Mouse (Mus musculus) testis, adult 2 months (tissue): ENCODE measurements at regions not wholly inside any gene's neighbourhood (a gene's known extent, or its start where the extent isn't known, plus 50 kb on each side); places are given as distances from the start of the nearest gene placed in this dataset.

Experiments used
- H3K27ac ChIP-seq: fragments of 200-500 bp; 2 replicates; pipeline ENCODE4 v1.5.1; 2012; ENCODE audit warnings: low read depth, low read length; ENCODE audit not compliant: control insufficient read depth, insufficient read depth
- H3K27me3 ChIP-seq: fragments of 200-500 bp; 2 replicates; pipeline ENCODE4 v1.6.1; 2012; ENCODE audit warnings: mild to moderate bottlenecking, low read length, moderate library complexity; ENCODE audit not compliant: control insufficient read depth, insufficient read depth
- H3K36me3 ChIP-seq: fragments of 200-500 bp; 2 replicates; pipeline ENCODE4 v1.6.1; 2012; ENCODE audit warnings: mild to moderate bottlenecking, low read length; ENCODE audit not compliant: control insufficient read depth, insufficient read depth
- H3K4me1 ChIP-seq: fragments of 200-500 bp; 2 replicates; pipeline ENCODE4 v1.6.1; 2012; ENCODE audit warnings: low read length; ENCODE audit not compliant: control insufficient read depth, insufficient read depth
- H3K4me3 ChIP-seq: fragments of 200-500 bp; 2 replicates; pipeline ENCODE4 v1.5.1; 2012; ENCODE audit warnings: low read depth, mild to moderate bottlenecking, low read length, moderate library complexity, mixed read lengths; ENCODE audit not compliant: control insufficient read depth
- CTCF ChIP-seq: fragments of 200-500 bp; IDR thresholded peaks from 2 replicates; pipeline ENCODE4 v1.5.1; 2012; ENCODE audit warnings: low read depth, mild to moderate bottlenecking, inconsistent platforms, low read length, moderate library complexity; ENCODE audit not compliant: control insufficient read depth, insufficient read depth, insufficient replicate concordance
- POLR2A ChIP-seq: fragments of 200-500 bp; IDR thresholded peaks from 2 replicates; pipeline ENCODE4 v1.6.1; 2012; ENCODE audit warnings: low read depth, mild to moderate bottlenecking, inconsistent platforms, low read length, moderate library complexity; ENCODE audit not compliant: control insufficient read depth

DNA sequence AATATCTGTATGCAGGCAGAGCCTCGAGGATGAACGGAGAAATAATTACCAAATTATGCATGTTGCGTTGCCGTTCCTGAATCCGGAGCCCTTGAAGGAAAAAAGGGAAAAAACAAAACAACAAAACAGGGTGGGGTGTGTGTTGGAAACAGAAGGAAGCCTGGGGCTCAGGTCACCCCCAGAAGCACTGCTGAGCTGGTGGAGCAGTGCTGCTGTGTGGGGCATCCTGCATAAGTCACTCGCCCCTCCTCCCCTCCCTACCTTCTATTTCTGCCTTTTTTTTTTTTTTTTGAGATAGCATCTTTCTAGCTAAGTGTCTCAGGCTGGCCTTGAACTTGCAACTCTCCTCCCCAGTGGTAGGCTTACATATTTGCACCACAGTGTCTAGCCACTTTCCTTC, 72.8 kb upstream of the Gm26897 start:
- no peaks in the 10 kb centered on the region for H3K27me3 ChIP-seq
- H3K27ac ChIP-seq, result no peak overlapping the region
- no peaks in the 10 kb centered on the region for H3K36me3 ChIP-seq
- H3K4me1 ChIP-seq, result 0 out of 2 replicates have a peak, but pooled peaks cover 4% of the 10 kb centered on the region
- H3K4me3 ChIP-seq, result no peak overlapping the region
- no peak for TF ChIP-seq POLR2A
- no peak for TF ChIP-seq CTCF

DNA sequence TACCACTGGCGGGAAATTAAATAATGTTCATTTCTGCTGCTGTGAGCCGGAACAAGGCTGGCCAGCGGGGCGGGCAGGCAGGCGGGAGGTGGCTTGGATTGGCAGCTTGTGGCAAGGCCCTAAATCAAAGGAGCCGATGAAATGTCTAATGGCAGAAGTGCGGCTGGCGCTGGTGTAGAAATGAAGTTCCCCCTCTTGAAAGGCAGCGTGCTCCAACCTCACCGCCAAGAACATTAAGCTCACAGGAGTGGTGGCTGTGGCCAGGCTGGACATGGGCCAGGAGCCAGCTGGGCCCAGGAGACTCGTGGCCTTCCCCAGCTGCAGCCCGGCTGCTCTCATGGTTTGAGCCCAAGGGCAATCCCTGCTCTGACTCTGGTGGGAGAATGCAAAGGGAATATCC, 71.8 kb upstream of the Gm26897 start:
- Histone ChIP-seq H3K4me1 (0 out of 2 replicates have a peak, but pooled peaks cover 4% of the 10 kb centered on the region), H3K27ac (no peak overlapping the region)

DNA sequence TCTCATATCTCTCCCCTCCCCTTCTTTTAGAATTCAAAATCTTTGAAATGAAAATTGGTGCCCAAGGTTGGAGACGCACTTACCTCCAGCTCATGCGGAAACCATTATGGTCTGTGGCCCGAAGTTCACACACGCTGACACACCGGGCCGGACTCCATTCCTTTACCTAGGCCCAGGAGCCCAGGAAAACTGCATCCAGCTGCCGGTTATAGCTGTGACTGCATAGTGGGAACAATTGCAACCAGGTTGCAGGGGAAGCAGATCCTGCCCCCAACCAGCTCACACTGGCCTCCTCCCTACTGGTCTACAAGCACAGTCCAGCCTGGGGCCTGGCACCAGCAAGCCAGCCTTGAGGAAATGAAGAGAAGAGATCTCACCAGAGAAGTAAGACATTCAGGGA, 69.9 kb upstream of the Gm26897 start:
- H3K4me3 ChIP-seq, result no peak overlapping the region
- H3K27me3 ChIP-seq, result no peaks in the 10 kb centered on the region
- no peaks in the 10 kb centered on the region for H3K36me3 ChIP-seq
- H3K4me1 ChIP-seq, result 0 out of 2 replicates have a peak, but pooled peaks cover 4% of the 10 kb centered on the region
- no peak for TF ChIP-seq POLR2A
- no peak for TF ChIP-seq CTCF
- no peak overlapping the region for H3K27ac ChIP-seq

More for the DNA sequence above, 71.8 kb upstream of the Gm26897 start:
- Histone ChIP-seq H3K36me3 (no peaks in the 10 kb centered on the region), H3K4me3 (no peak overlapping the region), H3K27me3 (no peaks in the 10 kb centered on the region)
- TF ChIP-seq POLR2A (no peak), CTCF (no peak)

DNA sequence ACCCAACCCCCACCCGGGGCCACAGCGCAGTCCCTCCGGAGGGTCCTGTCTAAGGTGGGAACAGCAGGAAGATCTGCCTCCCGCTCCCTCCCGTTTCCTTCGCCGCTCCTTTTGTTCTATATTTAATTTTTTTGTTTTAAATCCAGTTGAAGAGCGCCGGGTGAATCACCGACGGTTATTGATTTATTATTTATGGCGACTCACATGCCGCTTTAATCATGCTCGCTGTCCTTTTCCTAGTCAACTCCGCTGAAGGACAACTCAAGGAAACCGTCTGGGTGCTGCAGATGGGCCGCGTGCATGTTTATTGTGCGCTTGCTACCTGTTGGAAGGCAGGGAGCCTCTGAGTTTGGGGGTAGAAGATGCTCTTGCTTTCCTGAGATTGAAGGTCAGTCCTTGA, 68.3 kb upstream of the Gm26897 start:
- no peak overlapping the region for H3K27ac ChIP-seq
- TF ChIP-seq CTCF (no peak), POLR2A (no peak)
- no peak overlapping the region for H3K4me3 ChIP-seq
- 0 out of 2 replicates have a peak, but pooled peaks cover under 1% of the 10 kb centered on the region for H3K4me1 ChIP-seq
- no peaks in the 10 kb centered on the region for H3K36me3 ChIP-seq
- no peaks in the 10 kb centered on the region for H3K27me3 ChIP-seq

DNA sequence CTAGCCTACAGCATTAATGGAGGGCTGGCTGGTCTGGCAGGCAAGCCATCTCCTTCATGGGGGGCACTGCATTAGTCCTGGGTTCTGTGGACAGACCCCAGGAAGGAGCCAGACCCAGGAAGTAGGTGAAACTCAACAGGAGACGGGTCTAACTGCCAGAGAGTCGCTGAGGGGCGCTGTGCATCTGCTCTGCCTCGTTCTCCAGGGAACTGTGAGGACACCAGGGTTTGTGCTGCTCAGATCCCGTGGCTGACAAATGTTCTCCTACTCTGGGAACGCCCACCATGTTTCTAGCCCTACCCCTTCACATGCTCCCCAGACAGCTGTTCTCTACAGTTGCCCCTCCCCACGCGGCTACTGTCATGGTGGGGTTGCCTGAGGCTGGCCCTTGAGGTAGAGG, 67.7 kb upstream of the Gm26897 start:
- TF ChIP-seq POLR2A (no peak), CTCF (no peak)
- Histone ChIP-seq H3K27me3 (no peaks in the 10 kb centered on the region), H3K4me1 (no peaks in the 10 kb centered on the region), H3K36me3 (no peaks in the 10 kb centered on the region), H3K27ac (no peak overlapping the region), H3K4me3 (no peak overlapping the region)

DNA sequence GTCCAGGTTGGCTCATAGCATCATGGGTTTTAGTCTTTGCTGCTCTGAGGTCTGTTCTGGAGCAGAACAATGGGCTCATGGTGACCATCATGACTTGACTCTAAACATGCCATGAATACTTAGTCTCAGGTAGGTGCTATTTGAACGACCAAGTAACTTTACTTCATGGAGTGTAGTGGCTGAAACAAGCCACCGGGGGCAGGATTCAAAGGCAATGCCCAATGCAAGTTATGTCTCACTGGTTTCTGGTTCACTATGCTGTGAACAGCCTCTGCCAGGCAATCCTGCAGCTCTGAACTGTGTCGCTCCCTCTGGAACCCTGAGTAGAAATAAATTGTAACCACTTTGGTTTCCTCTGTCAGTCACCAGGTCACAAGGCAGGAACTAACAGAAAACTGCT, 65.8 kb upstream of the Gm26897 start:
- Histone ChIP-seq H3K27me3 (no peaks in the 10 kb centered on the region), H3K4me1 (peaks cover 2% of the 10 kb centered on the region; the same call in 1 of the 2 replicates), H3K4me3 (no peak overlapping the region), H3K36me3 (no peaks in the 10 kb centered on the region), H3K27ac (no peak overlapping the region)
- TF ChIP-seq POLR2A (no peak), CTCF (no peak)

DNA sequence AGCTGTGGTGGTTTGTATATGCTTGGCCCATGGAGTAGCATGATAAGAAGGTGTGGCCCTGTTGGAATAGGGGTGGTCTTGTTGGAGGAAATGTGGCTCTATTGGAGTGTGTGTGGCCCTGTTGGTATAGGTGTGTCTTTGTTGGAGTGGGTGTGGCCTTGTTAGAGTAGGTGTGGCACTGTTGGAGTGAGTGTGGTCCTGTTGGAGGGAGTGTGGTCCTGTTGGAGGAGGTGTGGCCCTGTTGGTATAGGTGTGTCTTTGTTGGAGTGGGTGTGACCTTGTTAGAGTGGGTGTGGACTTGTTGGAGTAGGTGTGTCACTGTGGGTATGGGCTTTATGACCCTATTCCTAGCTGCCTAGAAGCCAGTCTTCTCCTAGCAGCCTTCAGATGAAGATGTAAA, 64.6 kb upstream of the Gm26897 start:
- TF ChIP-seq POLR2A, result no peak
- TF ChIP-seq CTCF, result no peak
- H3K36me3 ChIP-seq, result no peaks in the 10 kb centered on the region
- no peak overlapping the region for H3K27ac ChIP-seq
- no peaks in the 10 kb centered on the region for H3K27me3 ChIP-seq
- H3K4me1 ChIP-seq, result peaks cover 2% of the 10 kb centered on the region; the same call in 1 of the 2 replicates
- no peak overlapping the region for H3K4me3 ChIP-seq

DNA sequence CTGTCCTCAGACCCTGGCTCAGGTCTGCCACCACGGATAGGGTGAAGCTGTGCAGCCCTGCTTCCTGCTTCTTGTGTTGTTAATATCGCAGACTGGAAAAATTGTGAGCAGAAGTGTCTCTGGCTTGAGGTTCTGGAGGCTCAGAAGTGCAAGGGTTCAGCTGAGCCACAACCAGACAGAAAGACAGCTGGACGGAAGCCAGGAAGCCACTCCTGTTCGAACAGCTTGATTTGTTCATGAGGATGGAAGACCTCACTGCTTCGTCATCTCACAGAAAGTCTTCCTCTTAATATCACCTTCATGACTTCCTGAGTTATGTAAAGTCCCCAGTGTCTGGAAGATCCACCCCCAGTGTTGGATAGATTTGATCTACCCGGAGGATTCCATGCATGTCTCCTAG, 62.0 kb upstream of the Gm26897 start:
- H3K4me1 ChIP-seq, result peaks cover 2% of the 10 kb centered on the region; the same call in 1 of the 2 replicates
- TF ChIP-seq CTCF, result no peak
- TF ChIP-seq POLR2A, result no peak
- no peak overlapping the region for H3K4me3 ChIP-seq
- H3K27ac ChIP-seq, result peak overlapping the region; percentile 72
- H3K36me3 ChIP-seq, result no peaks in the 10 kb centered on the region
- no peaks in the 10 kb centered on the region for H3K27me3 ChIP-seq
